In the genomic region with DNA sequence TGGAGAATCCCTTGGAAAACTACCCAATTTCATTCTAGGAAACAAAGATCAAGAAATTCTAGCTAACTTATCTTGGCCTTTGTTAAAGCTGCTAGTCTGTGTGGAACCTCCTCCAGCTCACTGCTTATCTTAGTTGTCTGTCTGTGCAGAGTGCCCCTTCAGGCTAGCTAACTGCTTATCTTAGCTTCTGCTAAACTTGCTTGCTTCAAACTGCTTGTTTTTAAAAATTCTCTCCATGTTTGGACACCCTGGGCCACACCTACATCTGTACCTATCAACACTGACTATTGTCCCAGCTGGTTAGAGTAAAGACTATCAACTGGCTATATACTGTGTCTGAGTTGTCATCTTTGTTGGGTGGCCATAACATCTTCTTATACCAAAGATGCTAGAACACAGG, we compare ENCODE assay signal across 17 mouse cellular contexts.
DNase-seq lines count a peak whose midpoint lies in the region; ATAC-seq lines count a peak whose summit lies in the region.
"Had no signal": no experiment of that assay in that cellular context is flagged by ENCODE, and none has a peak within 500 bp of the region (broad histone marks: within the 10 kb centered on the region; RNA-seq: fewer than 3 reads in every experiment).

No protein-coding gene starts in this region.

- H3K4me1 ChIP-seq in intestine, embryonic 16.5 days (ENCODE audit: control insufficient read depth, insufficient read depth, low read length), result no peaks in the 10 kb centered on the region
- no peaks in the 10 kb centered on the region for H3K4me1 ChIP-seq in intestine, embryonic 15.5 days (replicated peaks)
- peaks cover 21% of the 10 kb centered on the region for H3K4me1 ChIP-seq in liver, embryonic 15.5 days (replicated peaks)
- H3K4me1 ChIP-seq in hindbrain, embryonic 10.5 days (replicated peaks), result no peaks in the 10 kb centered on the region
- H3K4me1 ChIP-seq: forebrain, embryonic 15.5 days; kidney, embryonic 15.5 days; midbrain, embryonic 12.5 days; neural tube, embryonic 13.5 days had no signal

- no peak overlapping the region for H3K27ac ChIP-seq in intestine, embryonic 16.5 days (ENCODE audit: low read length)
- H3K27ac ChIP-seq in intestine, embryonic 15.5 days, result no peak overlapping the region
- H3K27ac ChIP-seq in liver, embryonic 15.5 days (replicated peaks), result peak overlapping the region; percentile 88
- H3K27ac ChIP-seq in hindbrain, embryonic 10.5 days, result no peak overlapping the region
- H3K27ac ChIP-seq: forebrain, embryonic 15.5 days; kidney, embryonic 15.5 days; midbrain, embryonic 12.5 days; neural tube, embryonic 13.5 days had no signal

- no peak for DNase-seq in adrenal gland, adult 18-20 months (ENCODE audit: low spot score in 2 of 2)
- no peak for DNase-seq in hindbrain, embryonic 10.5 days (ENCODE audit: low spot score)
- DNase-seq: adrenal gland, adult 2 months; cerebellum, adult 9-10 months; gastrocnemius, postnatal 36 days; left cerebral cortex, postnatal 4 days; lung, adult 18-20 months; thymus, postnatal 36 days had no signal

- no peak overlapping the region for H3K9ac ChIP-seq in intestine, embryonic 16.5 days (ENCODE audit: low read depth, low read length)
- H3K9ac ChIP-seq in intestine, embryonic 15.5 days, result no peak overlapping the region
- no peak overlapping the region for H3K9ac ChIP-seq in liver, embryonic 15.5 days
- H3K9ac ChIP-seq: forebrain, embryonic 15.5 days; kidney, embryonic 15.5 days; midbrain, embryonic 12.5 days; neural tube, embryonic 13.5 days had no signal

- no peak overlapping the region for H3K4me2 ChIP-seq in intestine, embryonic 16.5 days (ENCODE audit: low read depth, low read length)
- no peak overlapping the region for H3K4me2 ChIP-seq in intestine, embryonic 15.5 days (replicated peaks)
- H3K4me2 ChIP-seq in liver, embryonic 15.5 days, result peak overlapping the region; percentile 44
- H3K4me2 ChIP-seq: forebrain, embryonic 15.5 days; kidney, embryonic 15.5 days; midbrain, embryonic 12.5 days; neural tube, embryonic 13.5 days had no signal

- no peaks in the 10 kb centered on the region for H3K27me3 ChIP-seq in intestine, embryonic 16.5 days (replicated peaks; ENCODE audit: control insufficient read depth, insufficient read depth, low read length)
- no peaks in the 10 kb centered on the region for H3K27me3 ChIP-seq in intestine, embryonic 15.5 days (replicated peaks)
- H3K27me3 ChIP-seq in liver, embryonic 15.5 days, result no peaks in the 10 kb centered on the region
- H3K27me3 ChIP-seq in hindbrain, embryonic 10.5 days (ENCODE audit: insufficient read depth, poor library complexity, severe bottlenecking), result no peaks in the 10 kb centered on the region
- H3K27me3 ChIP-seq: forebrain, embryonic 15.5 days; kidney, embryonic 15.5 days; midbrain, embryonic 12.5 days; neural tube, embryonic 13.5 days had no signal

- no peaks in the 10 kb centered on the region for H3K9me3 ChIP-seq in intestine, embryonic 16.5 days (ENCODE audit: control insufficient read depth, low read length)
- H3K9me3 ChIP-seq in intestine, embryonic 15.5 days, result no peaks in the 10 kb centered on the region
- H3K9me3 ChIP-seq in liver, embryonic 15.5 days (replicated peaks), result no peaks in the 10 kb centered on the region
- H3K9me3 ChIP-seq in hindbrain, embryonic 10.5 days, result no peaks in the 10 kb centered on the region
- H3K9me3 ChIP-seq: forebrain, embryonic 15.5 days; kidney, embryonic 15.5 days; midbrain, embryonic 12.5 days; neural tube, embryonic 13.5 days had no signal

- H3K4me3 ChIP-seq in intestine, embryonic 16.5 days (ENCODE audit: low read length), result no peak overlapping the region
- no peak overlapping the region for H3K4me3 ChIP-seq in intestine, embryonic 15.5 days (replicated peaks)
- no peak overlapping the region for H3K4me3 ChIP-seq in liver, embryonic 15.5 days (replicated peaks)
- H3K4me3 ChIP-seq in hindbrain, embryonic 10.5 days, result no peak overlapping the region
- H3K4me3 ChIP-seq: forebrain, embryonic 15.5 days; kidney, embryonic 15.5 days; midbrain, embryonic 12.5 days; neural tube, embryonic 13.5 days had no signal

- peak; percentile 52 for ATAC-seq in intestine, embryonic 16.5 days
- ATAC-seq in intestine, embryonic 15.5 days, result no peak; the same call in 1 of the 2 replicates
- peak; percentile 94 for ATAC-seq in common myeloid progenitor, adult 5-6 weeks (replicated peaks; ENCODE audit: low read depth, poor library complexity, severe bottlenecking)
- peak; percentile 94 for ATAC-seq in liver, embryonic 15.5 days (ENCODE audit: insufficient read depth)
- ATAC-seq in activated CD4-positive, CD25-positive, alpha-beta regulatory T cell, adult 4 months, result no peak
- ATAC-seq: forebrain, embryonic 15.5 days had no signal

- no peaks in the 10 kb centered on the region for H3K36me3 ChIP-seq in intestine, embryonic 16.5 days (ENCODE audit: control insufficient read depth, insufficient read depth, low read length)
- no peaks in the 10 kb centered on the region for H3K36me3 ChIP-seq in intestine, embryonic 15.5 days
- H3K36me3 ChIP-seq in liver, embryonic 15.5 days (replicated peaks), result no peaks in the 10 kb centered on the region
- no peaks in the 10 kb centered on the region for H3K36me3 ChIP-seq in hindbrain, embryonic 10.5 days
- H3K36me3 ChIP-seq: forebrain, embryonic 15.5 days; kidney, embryonic 15.5 days; midbrain, embryonic 12.5 days; neural tube, embryonic 13.5 days had no signal

Comparison
In these comparisons a context has a peak if more than half of its experiments do, and no peak if none do; other contexts are left out.
1. ATAC-seq: peak in intestine, embryonic 16.5 days (single experiment), common myeloid progenitor, adult 5-6 weeks (single experiment) and liver, embryonic 15.5 days (single experiment); none in intestine, embryonic 15.5 days (single experiment) and activated CD4-positive, CD25-positive, alpha-beta regulatory T cell, adult 4 months (single experiment).